Mouse (Mus musculus) midbrain, embryonic 10.5 days (tissue): Measurements from ENCODE around the gene Rtcb. TPM values are rescaled to one million over a fixed set of nuclear protein-coding genes. Genes with fewer than 3 reads are reported as not detected.
A peak's percentile ranks its signal among the peaks of the same experiment; 100 is the strongest.

Experiments
- DNase-seq: peaks from one replicate; pipeline ENCODE4 v3.0.0-alpha.2; 2017; ENCODE audit warnings: low spot score
- H3K27ac ChIP-seq: fragments of 300-500 bp; sonication (generic); replicated peaks from 2 replicates; pipeline ENCODE4 v1.5.1; 2016; ENCODE audit warnings: mild to moderate bottlenecking
- H3K27me3 ChIP-seq: fragments of 300-500 bp; sonication (generic); 2 replicates; pipeline ENCODE4 v1.6.1; 2016; ENCODE audit warnings: low read depth, mild to moderate bottlenecking; ENCODE audit not compliant: poor library complexity, severe bottlenecking
- H3K36me3 ChIP-seq: fragments of 300-500 bp; sonication (generic); 2 replicates; pipeline ENCODE4 v1.6.1; 2016; ENCODE audit warnings: mild to moderate bottlenecking, moderate library complexity
- H3K4me1 ChIP-seq: fragments of 300-500 bp; sonication (generic); 2 replicates; pipeline ENCODE4 v1.6.1; 2016
- H3K4me3 ChIP-seq: fragments of 300-500 bp; sonication (generic); 2 replicates; pipeline ENCODE4 v1.5.1; 2016; ENCODE audit warnings: mild to moderate bottlenecking, moderate library complexity
- H3K9me3 ChIP-seq: fragments of 300-500 bp; sonication (generic); replicated peaks from 2 replicates; pipeline ENCODE4 v1.6.1; 2016; ENCODE audit warnings: mild to moderate bottlenecking
- WGBS: fragments of 180-500 bp; shearing (Covaris S2); methylation state at CpG from one replicate; pipeline ENCODE4 v1.1.7; 2016; 5-methylcytosine and 5-hydroxymethylcytosine counted together
- polyA plus RNA-seq: library from polyadenylated mRNA; unstranded; fragments of >200 nt; fragmentation: Nextera tagmentation; extraction: Ambion mirVana; gene quantifications from 2 replicates; pipeline ENCODE4 v1.2.1, GENCODE M21; 2016

The Rtcb gene
- polyA plus RNA-seq, 1 experiment from 2014 or later = 227 TPM

DNA sequence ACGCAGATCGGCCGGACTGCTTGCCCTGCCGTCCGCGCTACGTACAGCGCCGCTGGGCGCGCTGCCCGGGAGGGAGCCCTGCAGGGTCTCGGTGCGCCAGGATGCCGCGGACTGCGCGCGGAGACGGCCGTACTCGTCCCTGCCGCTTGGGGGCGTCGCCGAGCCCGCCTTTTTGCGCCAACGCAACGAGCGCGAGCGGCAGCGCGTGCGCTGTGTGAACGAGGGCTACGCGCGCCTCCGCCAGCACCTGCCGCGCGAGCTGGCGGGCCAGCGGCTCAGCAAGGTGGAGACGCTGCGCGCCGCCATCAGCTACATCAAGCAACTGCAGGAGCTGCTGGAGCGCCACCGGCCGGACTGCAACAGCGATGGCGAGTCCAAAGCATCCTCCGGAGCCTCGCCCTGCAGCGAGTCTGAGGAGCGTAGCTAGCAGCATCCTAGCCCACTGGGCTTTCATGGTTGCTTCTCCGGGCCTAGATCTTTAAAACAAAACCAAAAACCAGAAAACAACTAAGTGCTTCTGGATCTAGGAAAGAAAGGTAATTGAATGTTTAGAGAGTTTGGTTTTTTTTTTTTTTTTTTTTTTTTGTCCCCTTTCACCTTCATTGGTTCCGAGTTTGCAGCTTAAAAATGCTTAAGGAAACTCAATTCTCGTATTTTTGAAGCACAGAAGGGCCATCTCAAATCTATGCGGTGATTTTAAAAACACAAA lies 29.0 kb downstream of the Rtcb start:
- H3K36me3 ChIP-seq = no peaks in the 10 kb centered on the region
- no peaks in the 10 kb centered on the region for H3K9me3 ChIP-seq
- peaks cover 28% of the 10 kb centered on the region for H3K27me3 ChIP-seq
- DNase-seq = peak; percentile 86
- H3K4me1 ChIP-seq = peaks cover 24% of the 10 kb centered on the region
- H3K4me3 ChIP-seq = peak overlapping the region; percentile 63
- H3K27ac ChIP-seq = peak overlapping the region; percentile 83
- 2% methylated on average over 63 of the region's 63 CpGs for WGBS

DNA sequence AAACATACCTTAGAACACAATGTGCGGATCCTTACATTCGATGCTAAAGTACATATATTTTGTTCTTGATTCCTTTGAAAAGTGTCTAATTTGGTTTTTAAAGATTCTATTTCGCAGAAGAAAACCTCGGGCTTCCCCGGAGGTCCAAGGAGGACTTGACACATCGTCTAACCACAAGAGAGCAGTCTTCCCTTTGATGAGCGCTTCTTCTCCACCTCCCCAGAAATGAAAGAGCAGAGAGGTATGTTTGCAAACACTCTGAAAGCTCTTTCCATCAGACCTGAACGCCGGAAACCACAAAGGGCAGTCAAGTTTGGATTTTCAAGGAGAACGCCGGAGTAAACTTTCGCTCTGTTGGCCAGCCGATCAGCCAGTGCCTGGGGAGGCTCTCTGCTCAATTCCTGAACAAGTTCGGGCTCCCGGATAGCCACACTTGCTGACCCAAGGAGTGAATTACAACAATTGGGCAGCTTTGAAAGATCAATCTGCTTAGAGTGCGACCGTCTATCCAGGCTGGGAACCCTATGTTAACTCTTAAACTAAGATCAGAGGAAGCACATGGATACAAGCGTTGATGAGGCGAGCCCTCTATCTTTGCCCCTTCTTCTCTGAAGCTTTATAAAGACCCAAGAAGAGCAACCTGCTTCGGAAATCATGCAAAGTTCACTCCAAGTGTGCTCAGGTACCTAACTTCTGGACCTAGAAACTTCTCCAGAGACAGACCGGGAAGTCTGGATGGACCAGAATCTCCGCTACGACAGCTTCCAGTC lies 29.8 kb downstream of the Rtcb start, which contains the start of gene Ascl4:
TSS of gene Ascl4 (plus strand) at position 6 of the 770 bp plus-strand sequence.
- Histone ChIP-seq H3K9me3 (no peaks in the 10 kb centered on the region), H3K27ac (peak within 1 kb of the TSS; percentile 83), H3K27me3 (peaks cover 28% of the 10 kb centered on the region), H3K4me3 (peak within 1 kb of the TSS; percentile 63), H3K4me1 (peaks cover 24% of the 10 kb centered on the region), H3K36me3 (no peaks in the 10 kb centered on the region)
- WGBS = 2% methylated on average over 23 of the region's 23 CpGs
- DNase-seq = peak; percentile 50

DNA sequence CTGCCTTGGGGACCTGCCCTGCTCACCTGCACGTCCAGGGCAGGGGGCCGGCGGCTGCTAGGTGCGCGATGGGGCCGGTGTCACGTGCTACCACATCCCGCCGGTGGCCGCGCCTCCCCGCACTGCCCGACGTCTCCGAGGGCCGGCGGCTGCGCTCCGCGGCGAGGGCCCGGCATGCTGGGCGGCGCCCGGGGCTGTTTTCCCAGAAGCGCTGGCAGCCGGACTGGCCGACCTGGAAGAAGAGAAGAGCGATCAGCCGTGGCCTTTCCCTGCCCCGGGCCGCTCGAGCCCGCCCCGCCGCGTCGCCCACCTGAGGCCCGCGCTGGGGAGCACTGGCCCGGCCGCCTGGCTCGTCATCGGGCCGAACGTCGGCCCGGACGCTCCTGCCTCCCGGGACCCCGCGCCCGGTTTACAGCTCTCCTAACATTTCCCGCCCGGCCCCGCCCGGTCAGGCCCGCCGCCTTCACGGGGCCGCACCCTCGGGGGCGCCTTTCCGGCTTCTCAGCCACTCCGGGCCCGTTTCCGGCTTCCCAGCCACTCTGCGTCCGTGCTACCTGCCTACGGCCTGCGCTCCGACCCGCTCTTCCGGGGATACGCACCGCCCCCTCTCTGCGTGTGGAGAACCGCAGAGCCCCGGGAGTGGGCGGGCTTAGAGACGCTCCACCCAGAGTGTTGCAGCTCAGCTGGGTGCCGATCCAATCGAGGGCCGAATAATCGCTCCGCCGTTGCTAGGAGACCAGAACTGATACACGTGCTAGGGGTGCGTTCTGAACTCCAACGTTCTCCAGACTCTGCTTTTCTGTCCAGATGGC lies 40.9 kb downstream of the Rtcb start, which contains the start of gene Prdm4:
TSS of gene Prdm4 (minus strand) at position 645 of the 812 bp plus-strand sequence.
- no peaks in the 10 kb centered on the region for H3K27me3 ChIP-seq
- DNase-seq = peak; percentile 98
- H3K9me3 ChIP-seq = no peaks in the 10 kb centered on the region
- peaks cover 32% of the 10 kb centered on the region for H3K36me3 ChIP-seq
- peak within 1 kb of the TSS; percentile 93 for H3K27ac ChIP-seq
- H3K4me1 ChIP-seq = peaks cover 22% of the 10 kb centered on the region
- under 1% methylated on average over 85 of the region's 90 CpGs for WGBS
- peak within 1 kb of the TSS; percentile 100 for H3K4me3 ChIP-seq

Other genes starting within 250 kb of the Rtcb start
- gene Pwp1, start 128.3 kb downstream of the Rtcb start, polyA plus RNA-seq = 102 and 110 TPM in 2 replicates
- gene Prdm4, start 40.7 kb downstream of the Rtcb start, polyA plus RNA-seq = 25.1 and 26.0 TPM in 2 replicates
- 0.49 and 0.79 TPM in 2 replicates for gene Ascl4, start 30.1 kb downstream of the Rtcb start, polyA plus RNA-seq
- 0.04 TPM in 1 of 2 replicates, not detected in the other for gene Bpifc, start 54.1 kb upstream of the Rtcb start, polyA plus RNA-seq
- gene Fbxo7, start 64.1 kb upstream of the Rtcb start, polyA plus RNA-seq = 16.2 and 16.9 TPM in 2 replicates